Mouse (Mus musculus) cerebellum, postnatal 25 days (tissue): Measurements from ENCODE around the gene Sae1.
"Not testable (repeated sequence)": the region's sequence is repeated elsewhere in the genome, so short reads cannot be mapped to it uniquely, and the experiment has no call there.

ENCODE experiments used
- DNase-seq, 2 experiments: peaks; one replicate each; pipeline ENCODE4 v3.0.0; 2021; ENCODE audit warnings: mixed read lengths in 2 of 2

Gene Sae1

GRCm38 (mm10) chr7:16402449-16402848 lies 14.8 kb upstream of the Sae1 start:
- peak in 1 of 2 experiments; percentile 39 for DNase-seq

DNA sequence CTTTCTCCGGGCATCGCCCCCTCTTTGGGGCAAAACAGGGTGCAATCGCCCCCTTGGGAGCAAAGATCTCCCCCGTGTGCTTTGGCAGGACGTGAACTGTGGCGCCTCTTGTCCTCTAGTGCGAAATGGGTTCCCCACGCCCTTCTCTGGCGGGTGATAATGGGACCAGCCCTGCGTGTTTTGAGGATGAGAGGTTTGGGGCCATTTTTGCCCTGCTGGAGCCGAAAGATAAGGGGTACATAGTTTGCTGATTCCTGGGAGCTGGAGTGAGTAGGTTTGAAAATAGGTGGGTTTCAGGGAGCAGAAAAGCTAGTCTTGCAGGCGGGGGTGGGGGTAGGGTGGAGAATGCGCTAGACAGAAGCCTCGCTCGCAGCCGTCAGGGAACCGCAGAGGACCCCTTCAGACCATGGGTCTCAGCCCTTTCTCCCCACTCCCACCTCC lies 14.4 kb upstream of the Sae1 start:
- peak; percentile 61 to 69 for DNase-seq

- peak; percentile 92 to 93 for DNase-seq
Measured at GRCm38 (mm10) chr7:16400689-16401611, 13.3 kb upstream of the Sae1 start, which contains the start of gene Zc3h4. TSS of gene Zc3h4 (plus strand) at chr7:16400910.

GRCm38 (mm10) chr7:16399820-16400688 lies 12.4 kb upstream of the Sae1 start:
- peak; percentile 99 for DNase-seq

DNA sequence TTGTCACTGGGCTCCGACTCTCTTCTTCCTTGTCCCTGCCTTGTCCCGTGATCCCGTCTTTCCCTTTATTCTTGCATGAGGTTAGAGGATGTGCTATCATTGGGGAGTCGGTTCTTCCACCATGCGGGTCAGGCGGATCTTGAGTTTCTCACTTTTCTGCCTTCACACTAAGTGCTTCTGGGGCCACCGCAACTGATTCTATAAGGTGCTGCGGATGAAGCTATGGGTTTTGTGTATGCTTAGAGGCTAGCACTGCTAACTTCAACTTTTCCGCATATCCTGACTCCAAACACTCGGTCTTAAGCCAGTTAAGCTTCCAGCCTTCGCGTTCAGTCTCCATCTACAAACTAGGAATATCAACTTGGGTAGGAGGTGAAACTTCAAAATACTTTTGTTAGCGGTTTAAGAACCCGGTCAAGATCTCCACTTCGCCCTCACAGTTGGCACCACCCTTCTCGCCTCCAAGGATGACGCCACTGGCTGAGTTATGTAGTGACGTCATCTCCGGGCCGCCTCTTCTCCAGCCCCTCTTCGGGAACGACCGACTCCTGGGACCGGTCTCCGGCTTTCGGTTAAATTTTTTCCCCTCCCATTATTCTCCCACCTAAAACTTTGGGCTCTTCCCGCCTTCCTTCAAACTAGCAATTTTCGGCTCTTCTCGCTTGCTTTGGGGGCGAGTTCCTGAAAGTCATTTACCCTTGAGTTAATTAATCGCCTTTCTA lies 11.7 kb upstream of the Sae1 start:
- peak; percentile 93 to 94 for DNase-seq

GRCm38 (mm10) chr7:16398387-16399050 lies 10.9 kb upstream of the Sae1 start:
- DNase-seq: no peak

- no peak for DNase-seq
Measured at GRCm38 (mm10) chr7:16397465-16397864, 9.9 kb upstream of the Sae1 start.

GRCm38 (mm10) chr7:16395944-16396343 lies 8.3 kb upstream of the Sae1 start:
- DNase-seq: peak in 1 of 2 experiments; percentile 59

GRCm38 (mm10) chr7:16392923-16393322 lies 5.3 kb upstream of the Sae1 start:
- DNase-seq: no peak

- DNase-seq: not testable (repeated sequence)
Measured at GRCm38 (mm10) chr7:16389942-16390341, 2.3 kb upstream of the Sae1 start.

- DNase-seq: peak; percentile 17 to 64
Measured at GRCm38 (mm10) chr7:16376505-16376904, 11.1 kb downstream of the Sae1 start.

GRCm38 (mm10) chr7:16374989-16375388 lies 12.6 kb downstream of the Sae1 start:
- DNase-seq: no peak

GRCm38 (mm10) chr7:16373719-16374118 lies 13.9 kb downstream of the Sae1 start:
- DNase-seq: no peak

DNA sequence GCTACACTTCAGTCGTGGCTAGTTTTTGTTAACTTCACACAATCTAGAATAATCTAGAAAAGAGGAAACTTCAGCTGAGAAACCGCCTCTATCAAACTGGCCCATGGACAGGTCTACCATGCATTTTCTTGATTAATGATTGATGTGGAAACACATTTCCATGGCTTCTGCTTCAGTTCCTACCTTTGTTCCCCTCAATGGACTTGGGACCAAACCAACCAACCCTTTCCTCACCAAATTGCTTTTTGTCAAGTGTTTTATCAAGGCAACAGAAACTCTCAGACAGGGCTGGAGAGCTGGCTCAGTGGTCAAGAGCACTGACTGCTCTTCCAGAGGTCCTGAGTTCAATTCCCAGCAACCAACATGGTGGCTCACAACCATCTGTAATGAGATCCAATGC lies 17.0 kb downstream of the Sae1 start:
- DNase-seq: no peak

GRCm38 (mm10) chr7:16368835-16369234 lies 18.8 kb downstream of the Sae1 start:
- no peak for DNase-seq

- DNase-seq: no peak
Measured at GRCm38 (mm10) chr7:16366669-16367068, 20.9 kb downstream of the Sae1 start.

GRCm38 (mm10) chr7:16366133-16366646 lies 21.4 kb downstream of the Sae1 start:
- no peak for DNase-seq

DNA sequence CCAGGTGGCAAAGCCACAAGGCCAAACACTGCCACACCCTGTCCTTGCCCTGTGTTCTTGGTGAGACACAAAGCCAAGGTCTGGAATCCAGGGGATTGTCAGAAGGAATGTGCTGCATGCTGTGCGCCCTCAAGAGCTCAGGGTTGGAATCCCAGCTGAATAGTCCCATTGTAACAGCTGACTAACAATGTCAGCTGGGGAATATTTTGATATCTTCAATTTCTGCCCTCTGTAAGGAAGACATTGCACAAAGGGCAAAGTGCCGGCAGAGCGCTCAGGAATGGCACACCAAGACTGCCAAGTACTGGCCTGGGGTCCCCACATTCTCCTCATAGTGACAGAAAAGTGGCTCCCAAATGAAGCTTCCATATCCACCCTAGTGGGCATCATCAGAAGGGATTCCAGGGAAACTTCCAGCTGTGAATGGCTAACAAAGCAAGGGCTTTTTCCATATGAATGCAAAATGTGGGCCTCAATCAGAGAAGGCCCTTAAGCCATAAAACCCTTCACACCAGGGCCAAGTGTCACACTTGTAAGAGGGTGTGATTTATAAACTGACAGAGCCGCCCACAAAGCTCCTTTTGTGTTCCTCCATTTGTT lies 22.6 kb downstream of the Sae1 start:
- no peak for DNase-seq

- DNase-seq: no peak
Measured at GRCm38 (mm10) chr7:16364319-16364718, 23.3 kb downstream of the Sae1 start.

DNA sequence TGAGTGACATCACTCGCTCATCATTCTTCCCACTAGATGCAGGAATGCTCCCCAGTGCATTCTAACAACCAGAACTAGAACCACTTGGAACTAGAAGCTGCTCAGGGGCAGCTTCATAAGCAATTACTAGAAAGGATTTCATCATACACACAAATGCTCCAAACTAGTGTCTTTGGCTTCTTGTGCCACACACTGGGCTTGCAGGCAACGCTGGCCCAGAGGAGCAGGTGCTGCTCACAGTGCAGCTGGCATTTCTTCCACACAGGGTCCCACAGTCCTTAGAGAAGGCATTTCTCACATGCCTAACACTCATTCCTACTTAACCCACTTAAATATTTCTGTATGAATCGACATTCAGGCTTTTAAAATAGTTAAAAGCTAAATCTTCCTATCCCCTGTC lies 30.0 kb downstream of the Sae1 start:
- no peak for DNase-seq

DNA sequence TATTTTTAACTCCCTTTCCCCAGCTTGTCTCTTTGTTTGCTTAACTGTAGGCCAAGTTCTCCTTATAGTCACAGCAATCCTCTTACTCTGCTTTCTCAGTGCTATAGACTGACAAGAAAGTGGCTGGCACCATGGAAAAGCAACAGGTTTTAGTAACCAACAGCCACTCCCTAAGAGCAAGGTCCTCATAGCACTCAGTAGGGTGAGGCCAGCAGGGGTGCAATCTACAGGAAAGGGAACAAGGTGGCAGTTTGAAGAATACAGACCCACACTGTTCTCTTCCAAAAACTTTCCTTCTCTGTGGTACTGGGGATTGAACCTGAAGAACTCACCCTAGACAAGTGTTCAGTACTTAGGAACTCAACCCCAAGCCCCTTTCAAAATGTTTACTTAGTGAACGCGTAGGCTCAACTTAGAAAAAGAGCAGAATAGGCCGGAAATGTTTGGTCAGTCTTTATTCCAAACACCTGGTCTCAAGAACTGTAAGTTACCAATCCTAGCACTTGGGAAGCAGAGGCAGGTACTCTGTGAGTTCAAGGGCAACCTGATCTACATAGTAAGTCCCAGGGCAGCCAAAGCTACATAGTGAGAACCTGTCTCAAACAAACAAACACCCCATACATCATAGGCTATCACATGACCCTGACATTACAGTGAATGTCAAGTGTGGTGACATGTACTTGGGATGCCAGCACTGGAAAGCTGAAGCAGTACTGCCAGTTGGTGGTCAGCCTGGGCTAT lies 31.6 kb downstream of the Sae1 start:
- no peak for DNase-seq
